Mouse (Mus musculus) megakaryocyte, embryonic 14.5 days (primary cell): Measurements from ENCODE around the gene Olfr486. TPM values are rescaled to one million over a fixed set of nuclear protein-coding genes. Genes with fewer than 3 reads are reported as not detected.
"Not testable (repeated sequence)": the region's sequence is repeated elsewhere in the genome, so short reads cannot be mapped to it uniquely, and the experiment has no call there.

Experiments
- H3K27me3 ChIP-seq: replicated peaks from 2 replicates; pipeline ENCODE3; 2012; ENCODE audit warnings: inconsistent platforms
- H3K36me3 ChIP-seq: replicated peaks from 2 replicates; pipeline ENCODE3; 2012; ENCODE audit warnings: low read length, inconsistent platforms, mixed read lengths
- H3K4me1 ChIP-seq: 2 replicates; pipeline ENCODE4 v1.6.1; 2012; ENCODE audit warnings: inconsistent platforms
- H3K4me3 ChIP-seq: replicated peaks from 2 replicates; pipeline ENCODE3; 2012; ENCODE audit warnings: moderate library complexity, mild to moderate bottlenecking, inconsistent platforms
- H3K9me3 ChIP-seq: 2 replicates; pipeline ENCODE4 v1.6.1; 2012; ENCODE audit warnings: inconsistent platforms
- FLI1 ChIP-seq: IDR thresholded peaks from 2 replicates; pipeline ENCODE4 v1.6.1; 2012; ENCODE audit warnings: low read length, inconsistent platforms, mixed read lengths
- GATA1 ChIP-seq: IDR thresholded peaks from 3 replicates; pipeline ENCODE4 v1.6.1; 2012; ENCODE audit warnings: mixed read lengths, low read length, inconsistent platforms, borderline replicate concordance
- polyA plus RNA-seq: library from polyadenylated mRNA; stranded (reverse); fragments of >175 nt; gene quantifications from 2 replicates; pipeline ENCODE4 v1.2.3, GENCODE M21; 2012; ENCODE audit warnings: low replicate concordance; ENCODE audit not compliant: insufficient read depth

Gene Olfr486
- polyA plus RNA-seq: not detected in 2 replicates

DNA sequence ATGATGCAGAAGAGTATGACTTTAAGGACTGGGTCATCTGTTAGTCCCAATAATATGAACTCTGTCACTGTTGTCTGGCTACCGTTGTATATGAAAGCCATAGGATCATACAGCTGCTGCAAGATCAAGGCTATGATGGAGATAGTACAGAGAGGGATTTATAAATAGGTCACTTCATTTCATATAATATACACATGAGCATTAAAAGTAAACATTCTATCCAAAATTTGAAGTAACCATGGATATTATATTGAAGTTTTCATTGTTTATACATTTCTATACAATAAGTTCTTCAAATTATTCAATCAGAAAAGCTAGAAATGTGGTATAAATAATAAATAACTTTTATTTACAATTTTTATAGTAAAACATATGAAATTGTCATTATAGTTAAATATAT, at the start of gene Olfr486:
Gene Olfr486, minus strand, starts transcription at position 101 of the 400 bp plus-strand sequence.
- H3K36me3 ChIP-seq, H3K9me3 ChIP-seq, H3K4me1 ChIP-seq: not testable (repeated sequence)

DNA sequence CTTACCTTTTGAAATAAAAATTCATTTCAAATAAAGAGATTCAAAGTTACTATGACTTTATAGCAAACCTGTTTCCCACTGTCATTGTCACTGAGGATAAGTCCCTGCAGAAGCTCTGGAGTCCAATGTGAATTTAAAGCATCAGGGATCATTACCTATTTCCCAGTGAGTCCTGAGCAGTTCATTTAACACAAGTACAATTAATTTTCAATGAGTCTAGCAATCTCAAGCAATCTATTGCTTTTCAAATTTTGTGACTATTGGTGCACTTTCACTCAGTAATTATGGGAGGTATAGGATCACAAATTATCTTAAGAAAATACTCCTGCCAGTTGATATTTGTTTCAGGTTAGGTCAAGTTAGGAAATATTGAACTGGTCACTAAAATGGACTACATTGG, 42.0 kb upstream of the Olfr486 start, which contains the start of gene Olfr487:
Gene Olfr487, minus strand, starts transcription at position 101 of the 400 bp plus-strand sequence.
- not testable (repeated sequence) for H3K4me3 ChIP-seq, H3K27me3 ChIP-seq, H3K4me1 ChIP-seq, H3K9me3 ChIP-seq, H3K36me3 ChIP-seq

More for the DNA sequence above, at the start of gene Olfr486:
- H3K27me3 ChIP-seq, H3K4me3 ChIP-seq: not testable (repeated sequence)

DNA sequence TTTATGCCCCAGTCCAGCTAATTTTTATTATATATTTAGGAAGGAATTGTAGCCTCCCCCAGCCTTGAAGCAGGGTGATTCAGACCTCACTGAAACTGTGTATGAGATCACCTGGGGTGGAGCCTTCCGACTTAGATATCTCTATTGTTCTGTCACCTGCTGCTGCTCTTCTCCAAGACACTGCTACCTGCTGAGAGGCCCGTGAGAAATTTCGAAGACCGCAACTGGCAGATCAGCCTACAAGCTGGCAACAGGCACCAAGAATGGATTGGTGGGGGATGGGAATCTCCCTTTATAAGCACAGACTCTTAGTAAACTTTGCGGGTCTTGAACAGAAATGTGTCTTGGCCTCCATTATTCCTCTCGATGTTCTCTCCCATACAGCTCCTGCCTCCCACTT, 24.4 kb upstream of the Olfr486 start:
- H3K27me3 ChIP-seq: no peaks in the 10 kb centered on the region
- H3K36me3 ChIP-seq: no peaks in the 10 kb centered on the region
- no peaks in the 10 kb centered on the region for H3K9me3 ChIP-seq
- no peak overlapping the region for H3K4me3 ChIP-seq
- H3K4me1 ChIP-seq: no peaks in the 10 kb centered on the region
- TF ChIP-seq GATA1: no peak
- no peak for TF ChIP-seq FLI1

GRCm38 (mm10) chr7:108196337-108196736, 23.8 kb upstream of the Olfr486 start:
- not testable (repeated sequence) for H3K4me1 ChIP-seq, H3K27me3 ChIP-seq, H3K9me3 ChIP-seq, H3K36me3 ChIP-seq, H3K4me3 ChIP-seq

DNA sequence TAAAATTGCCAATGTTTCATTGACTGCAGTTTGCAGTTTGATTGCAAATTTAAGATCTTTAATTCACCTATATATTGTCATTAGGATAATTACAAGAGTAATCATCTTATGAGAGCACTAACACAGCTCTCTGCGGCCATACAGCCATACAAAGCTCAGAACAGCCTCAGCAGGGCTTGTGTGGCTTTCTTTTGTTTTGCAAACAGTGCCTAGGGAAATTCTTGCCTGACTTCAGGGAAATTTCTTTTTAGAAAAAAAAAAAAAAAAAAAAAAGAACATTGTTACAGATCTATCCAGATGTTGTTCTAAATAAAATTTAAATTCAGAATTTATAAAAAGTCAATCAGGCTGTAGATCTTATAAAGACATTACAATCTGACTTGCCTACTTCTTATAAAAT, 20.2 kb upstream of the Olfr486 start:
- H3K4me1 ChIP-seq, H3K9me3 ChIP-seq, H3K27me3 ChIP-seq, H3K4me3 ChIP-seq, H3K36me3 ChIP-seq: not testable (repeated sequence)

DNA sequence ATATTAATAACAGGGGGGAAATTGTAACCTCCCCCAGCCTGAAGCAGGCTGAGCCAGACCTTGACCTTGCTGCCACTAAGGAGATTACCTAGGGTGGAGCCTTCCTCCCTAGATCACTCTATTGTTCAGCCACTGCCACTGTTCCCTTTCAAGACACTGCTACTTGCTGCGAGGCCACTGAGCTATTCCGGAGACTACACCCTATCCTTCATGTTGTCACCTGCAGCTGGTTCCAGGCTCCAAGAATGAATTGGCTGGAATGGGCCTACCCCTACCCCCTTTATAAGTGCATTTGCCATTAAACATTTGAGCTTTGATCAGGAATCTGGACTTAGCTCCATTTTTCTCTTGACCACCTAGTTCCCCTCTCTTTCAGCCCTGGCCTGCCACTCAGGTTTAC, 18.7 kb upstream of the Olfr486 start:
- H3K27me3 ChIP-seq, H3K4me3 ChIP-seq, H3K36me3 ChIP-seq, H3K4me1 ChIP-seq, H3K9me3 ChIP-seq: not testable (repeated sequence)

- H3K9me3 ChIP-seq, H3K4me3 ChIP-seq, H3K4me1 ChIP-seq, H3K27me3 ChIP-seq, H3K36me3 ChIP-seq: not testable (repeated sequence)
These were observed 12.7 kb upstream of the Olfr486 start for GRCm38 (mm10) chr7:108185237-108185636.

- H3K4me1 ChIP-seq, H3K36me3 ChIP-seq, H3K4me3 ChIP-seq, H3K9me3 ChIP-seq, H3K27me3 ChIP-seq: not testable (repeated sequence)
These were observed 11.9 kb upstream of the Olfr486 start for GRCm38 (mm10) chr7:108184401-108184800.

DNA sequence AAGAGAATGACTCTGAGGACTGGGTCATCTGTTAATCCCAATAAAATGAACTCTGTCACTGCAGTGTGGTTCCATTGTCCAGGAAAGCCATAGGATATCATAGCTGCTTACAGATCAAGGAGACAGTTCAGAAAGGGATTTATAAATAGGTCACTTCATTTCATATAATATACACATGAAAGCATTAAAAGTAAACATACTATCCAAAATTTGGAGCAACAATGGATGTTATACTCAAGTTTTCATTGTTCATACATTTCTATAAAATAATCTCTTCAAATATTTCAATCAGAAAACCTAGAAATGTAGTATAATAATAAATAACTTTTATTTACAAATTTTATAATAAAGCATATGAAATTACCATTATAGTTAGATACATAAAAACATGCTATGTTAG, 12.8 kb downstream of the Olfr486 start, which contains the start of gene Olfr485:
Gene Olfr485, minus strand, starts transcription at position 101 of the 400 bp plus-strand sequence.
- Histone ChIP-seq H3K27me3 (no peaks in the 10 kb centered on the region), H3K4me3 (no peak within 1 kb of the TSS), H3K4me1 (no peaks in the 10 kb centered on the region), H3K36me3 (no peaks in the 10 kb centered on the region), H3K9me3 (no peaks in the 10 kb centered on the region)
- TF ChIP-seq GATA1 (no peak), FLI1 (no peak)

GRCm38 (mm10) chr7:108127349-108127748, 45.2 kb downstream of the Olfr486 start, which contains the start of gene Olfr484:
Gene Olfr484, minus strand, starts transcription at chr7:108127449.
- Histone ChIP-seq H3K4me1 (no peaks in the 10 kb centered on the region), H3K9me3 (no peaks in the 10 kb centered on the region), H3K36me3 (no peaks in the 10 kb centered on the region), H3K4me3 (no peak within 1 kb of the TSS), H3K27me3 (no peaks in the 10 kb centered on the region)
- TF ChIP-seq GATA1 (no peak), FLI1 (no peak)

Other genes with a start within 250 kb of the Olfr486 start
- 2.0 TPM in 1 of 2 replicates, not detected in the other for gene Olfr473, start 242.3 kb downstream of the Olfr486 start, polyA plus RNA-seq
- gene Olfr474, start 218.1 kb downstream of the Olfr486 start, polyA plus RNA-seq: not detected in 2 replicates
- not detected in 2 replicates for gene Olfr476, start 207.9 kb downstream of the Olfr486 start, polyA plus RNA-seq
- not detected in 2 replicates for gene Olfr477, start 186.0 kb downstream of the Olfr486 start, polyA plus RNA-seq
- not detected in 2 replicates for gene Olfr478, start 138.8 kb downstream of the Olfr486 start, polyA plus RNA-seq
- not detected in 2 replicates for gene Olfr479, start 122.0 kb downstream of the Olfr486 start, polyA plus RNA-seq
- gene Olfr480, start 105.4 kb downstream of the Olfr486 start, polyA plus RNA-seq: not detected in 2 replicates
- gene Olfr481, start 92.9 kb downstream of the Olfr486 start, polyA plus RNA-seq: 0.02 TPM in 1 of 2 replicates, not detected in the other
- not detected in 2 replicates for gene Olfr482, start 75.2 kb downstream of the Olfr486 start, polyA plus RNA-seq
- gene Olfr483, start 71.9 kb downstream of the Olfr486 start, polyA plus RNA-seq: not detected in 2 replicates
- not detected in 2 replicates for gene Olfr484, start 45.3 kb downstream of the Olfr486 start, polyA plus RNA-seq
- not detected in 2 replicates for gene Olfr485, start 12.9 kb downstream of the Olfr486 start, polyA plus RNA-seq
- gene Olfr487, start 41.9 kb upstream of the Olfr486 start, polyA plus RNA-seq: not detected in 2 replicates
- gene Olfr488, start 85.6 kb upstream of the Olfr486 start, polyA plus RNA-seq: not detected in 2 replicates
- not detected in 2 replicates for gene Olfr490, start 116.2 kb upstream of the Olfr486 start, polyA plus RNA-seq
- gene Olfr491, start 140.7 kb upstream of the Olfr486 start, polyA plus RNA-seq: not detected in 2 replicates
- not detected in 2 replicates for gene Olfr492, start 150.9 kb upstream of the Olfr486 start, polyA plus RNA-seq
- not detected in 2 replicates for gene Olfr493, start 174.2 kb upstream of the Olfr486 start, polyA plus RNA-seq
- not detected in 2 replicates for gene Olfr494, start 192.6 kb upstream of the Olfr486 start, polyA plus RNA-seq
- gene Olfr495, start 220.4 kb upstream of the Olfr486 start, polyA plus RNA-seq: not detected in 2 replicates
- gene Olfr497, start 247.7 kb upstream of the Olfr486 start, polyA plus RNA-seq: not detected in 2 replicates